Mouse (Mus musculus): Measurements from ENCODE around the gene Pigf. TPM values are rescaled to one million over a fixed set of nuclear protein-coding genes. Genes with fewer than 3 reads are reported as not detected.

Gene Pigf
- polyA plus RNA-seq, 1 experiment from 2014 or later = 61.1 TPM

Other genes starting within 250 kb of the Pigf start
- gene Tmem247, start 108.1 kb downstream of the Pigf start, polyA plus RNA-seq (2015; fragmentation: Nextera tagmentation; extraction: Ambion mirVana) = not detected in 2 replicates
- 0.13 TPM in 1 of 2 replicates, not detected in the other for gene Atp6v1e2, start 77.5 kb downstream of the Pigf start, polyA plus RNA-seq (2015; fragmentation: Nextera tagmentation; extraction: Ambion mirVana)
- 13.9 TPM in 2 replicates for gene Rhoq, start 62.3 kb downstream of the Pigf start, polyA plus RNA-seq (2015; fragmentation: Nextera tagmentation; extraction: Ambion mirVana)
- 120 and 127 TPM in 2 replicates for gene Cript, start 144 bp upstream of the Pigf start, polyA plus RNA-seq (2015; fragmentation: Nextera tagmentation; extraction: Ambion mirVana)
- 11.5 and 12.2 TPM in 2 replicates for gene Socs5, start 82.3 kb upstream of the Pigf start, polyA plus RNA-seq (2015; fragmentation: Nextera tagmentation; extraction: Ambion mirVana)
- gene Mcfd2, start 240.5 kb upstream of the Pigf start, polyA plus RNA-seq (2015; fragmentation: Nextera tagmentation; extraction: Ambion mirVana) = 130 and 142 TPM in 2 replicates

Measured in stomach, embryonic 15.5 days (tissue).